Mouse (Mus musculus): ENCODE data around the gene Ak7. TPM values are rescaled to one million over a fixed set of nuclear protein-coding genes. Genes with fewer than 3 reads are reported as not detected.
A peak's percentile ranks its signal among the peaks of the same experiment; 100 is the strongest.

Gene Ak7
- polyA plus RNA-seq, 1 experiment from 2014 or later = 2.1 TPM

GRCm38 (mm10) chr12:105697104-105697780 lies 8.5 kb upstream of the Ak7 start:
- Histone ChIP-seq H3K4me3 (no peak overlapping the region), H3K36me3 (peaks cover 85% of the 10 kb centered on the region), H3K27me3 (ENCODE audit: insufficient read depth, poor library complexity, severe bottlenecking) (no peaks in the 10 kb centered on the region), H3K27ac (no peak overlapping the region), H3K9me3 (no peaks in the 10 kb centered on the region), H3K4me1 (replicated peaks) (no peaks in the 10 kb centered on the region)
- 94% methylated on average over 8 of the region's 8 CpGs for WGBS
- no peak for DNase-seq (ENCODE audit: low spot score)

GRCm38 (mm10) chr12:105700433-105700832 lies 5.3 kb upstream of the Ak7 start:
- WGBS = 95% methylated on average over 12 of the region's 12 CpGs
- peaks cover 60% of the 10 kb centered on the region for H3K36me3 ChIP-seq
- H3K27me3 ChIP-seq (ENCODE audit: insufficient read depth, poor library complexity, severe bottlenecking) = no peaks in the 10 kb centered on the region
- no peak overlapping the region for H3K27ac ChIP-seq
- H3K9me3 ChIP-seq = no peaks in the 10 kb centered on the region
- peaks cover 6% of the 10 kb centered on the region for H3K4me1 ChIP-seq (replicated peaks)
- H3K4me3 ChIP-seq = no peak overlapping the region
- DNase-seq (ENCODE audit: low spot score) = no peak

GRCm38 (mm10) chr12:105718616-105719015 lies 12.8 kb downstream of the Ak7 start:
- Histone ChIP-seq H3K27ac (no peak overlapping the region), H3K36me3 (no peaks in the 10 kb centered on the region), H3K9me3 (no peaks in the 10 kb centered on the region), H3K27me3 (ENCODE audit: insufficient read depth, poor library complexity, severe bottlenecking) (no peaks in the 10 kb centered on the region), H3K4me3 (no peak overlapping the region), H3K4me1 (replicated peaks) (peaks cover 10% of the 10 kb centered on the region)
- WGBS = 67% methylated on average over 17 of the region's 17 CpGs
- DNase-seq (ENCODE audit: low spot score) = no peak

GRCm38 (mm10) chr12:105720196-105720595 lies 14.4 kb downstream of the Ak7 start:
- H3K4me1 ChIP-seq (replicated peaks) = peaks cover 9% of the 10 kb centered on the region
- no peak for DNase-seq (ENCODE audit: low spot score)
- no peaks in the 10 kb centered on the region for H3K27me3 ChIP-seq (ENCODE audit: insufficient read depth, poor library complexity, severe bottlenecking)
- 61% methylated on average over 3 of the region's 3 CpGs for WGBS
- no peak overlapping the region for H3K27ac ChIP-seq
- no peaks in the 10 kb centered on the region for H3K9me3 ChIP-seq
- no peak overlapping the region for H3K4me3 ChIP-seq
- H3K36me3 ChIP-seq = no peaks in the 10 kb centered on the region

- Histone ChIP-seq H3K9me3 (no peaks in the 10 kb centered on the region), H3K27ac (no peak overlapping the region), H3K4me3 (no peak overlapping the region), H3K4me1 (replicated peaks) (peaks cover 9% of the 10 kb centered on the region), H3K27me3 (ENCODE audit: insufficient read depth, poor library complexity, severe bottlenecking) (no peaks in the 10 kb centered on the region), H3K36me3 (no peaks in the 10 kb centered on the region)
- peak; percentile 27 for DNase-seq (ENCODE audit: low spot score)
- 41% methylated on average over 14 of the region's 14 CpGs for WGBS
Measured at GRCm38 (mm10) chr12:105721452-105722132, 15.8 kb downstream of the Ak7 start.

- Histone ChIP-seq H3K27me3 (ENCODE audit: insufficient read depth, poor library complexity, severe bottlenecking) (no peaks in the 10 kb centered on the region), H3K4me1 (replicated peaks) (peaks cover 9% of the 10 kb centered on the region), H3K27ac (no peak overlapping the region), H3K9me3 (no peaks in the 10 kb centered on the region), H3K4me3 (no peak overlapping the region), H3K36me3 (no peaks in the 10 kb centered on the region)
- 4% methylated on average over 5 of the region's 5 CpGs for WGBS
- DNase-seq (ENCODE audit: low spot score) = no peak
Measured at GRCm38 (mm10) chr12:105722657-105723056, 16.9 kb downstream of the Ak7 start.

- H3K4me3 ChIP-seq = no peak overlapping the region
- peaks cover 9% of the 10 kb centered on the region for H3K4me1 ChIP-seq (replicated peaks)
- H3K9me3 ChIP-seq = no peaks in the 10 kb centered on the region
- H3K27ac ChIP-seq = no peak overlapping the region
- 76% methylated on average over 1 of the region's 1 CpGs for WGBS
- DNase-seq (ENCODE audit: low spot score) = no peak
- H3K36me3 ChIP-seq = no peaks in the 10 kb centered on the region
- no peaks in the 10 kb centered on the region for H3K27me3 ChIP-seq (ENCODE audit: insufficient read depth, poor library complexity, severe bottlenecking)
Measured at GRCm38 (mm10) chr12:105724616-105725015, 18.8 kb downstream of the Ak7 start.

- H3K36me3 ChIP-seq = no peaks in the 10 kb centered on the region
- H3K9me3 ChIP-seq = no peaks in the 10 kb centered on the region
- no peak overlapping the region for H3K4me3 ChIP-seq
- peaks cover 9% of the 10 kb centered on the region for H3K4me1 ChIP-seq (replicated peaks)
- H3K27ac ChIP-seq = no peak overlapping the region
- 76% methylated on average over 13 of the region's 13 CpGs for WGBS
- no peak for DNase-seq (ENCODE audit: low spot score)
- no peaks in the 10 kb centered on the region for H3K27me3 ChIP-seq (ENCODE audit: insufficient read depth, poor library complexity, severe bottlenecking)
Measured at GRCm38 (mm10) chr12:105725736-105726135, 20.0 kb downstream of the Ak7 start.

- WGBS = 89% methylated on average over 3 of the region's 3 CpGs
Measured at GRCm38 (mm10) chr12:105727268-105727667, 21.5 kb downstream of the Ak7 start.

GRCm38 (mm10) chr12:105727964-105728363 lies 22.2 kb downstream of the Ak7 start:
- no peak overlapping the region for H3K27ac ChIP-seq
- no peaks in the 10 kb centered on the region for H3K9me3 ChIP-seq
- no peak for DNase-seq (ENCODE audit: low spot score)
- H3K4me1 ChIP-seq (replicated peaks) = no peaks in the 10 kb centered on the region
- no peak overlapping the region for H3K4me3 ChIP-seq
- H3K36me3 ChIP-seq = no peaks in the 10 kb centered on the region
- H3K27me3 ChIP-seq (ENCODE audit: insufficient read depth, poor library complexity, severe bottlenecking) = no peaks in the 10 kb centered on the region
- 26% methylated on average over 8 of the region's 8 CpGs for WGBS

More at GRCm38 (mm10) chr12:105727268-105727667, 21.5 kb downstream of the Ak7 start:
- Histone ChIP-seq H3K4me3 (no peak overlapping the region), H3K27ac (no peak overlapping the region), H3K27me3 (ENCODE audit: insufficient read depth, poor library complexity, severe bottlenecking) (no peaks in the 10 kb centered on the region), H3K36me3 (no peaks in the 10 kb centered on the region), H3K9me3 (no peaks in the 10 kb centered on the region), H3K4me1 (replicated peaks) (no peaks in the 10 kb centered on the region)
- no peak for DNase-seq (ENCODE audit: low spot score)

GRCm38 (mm10) chr12:105730851-105731460 lies 25.2 kb downstream of the Ak7 start:
- Histone ChIP-seq H3K27me3 (ENCODE audit: insufficient read depth, poor library complexity, severe bottlenecking) (no peaks in the 10 kb centered on the region), H3K4me1 (replicated peaks) (peaks cover 6% of the 10 kb centered on the region; the same call in 1 of the 2 replicates), H3K4me3 (no peak overlapping the region), H3K9me3 (no peaks in the 10 kb centered on the region), H3K27ac (no peak overlapping the region), H3K36me3 (no peaks in the 10 kb centered on the region)
- WGBS = 91% methylated on average over 6 of the region's 6 CpGs
- DNase-seq (ENCODE audit: low spot score) = no peak

GRCm38 (mm10) chr12:105733370-105734159 lies 27.8 kb downstream of the Ak7 start:
- H3K27ac ChIP-seq = peak overlapping the region; percentile 64
- H3K27me3 ChIP-seq (ENCODE audit: insufficient read depth, poor library complexity, severe bottlenecking) = no peaks in the 10 kb centered on the region
- peaks cover 6% of the 10 kb centered on the region; the same call in 1 of the 2 replicates for H3K4me1 ChIP-seq (replicated peaks)
- no peak overlapping the region for H3K4me3 ChIP-seq
- no peak for DNase-seq (ENCODE audit: low spot score)
- H3K36me3 ChIP-seq = no peaks in the 10 kb centered on the region
- no peaks in the 10 kb centered on the region for H3K9me3 ChIP-seq
- 72% methylated on average over 9 of the region's 9 CpGs for WGBS

Data from hindbrain, embryonic 10.5 days (tissue).